Mouse (Mus musculus): ENCODE measurements around the gene Rps6ka2.
"Not testable (repeated sequence)": the region's sequence is repeated elsewhere in the genome, so short reads cannot be mapped to it uniquely, and the experiment has no call there.

- not testable (repeated sequence) for TF ChIP-seq POLR2A (IDR thresholded peaks at IDR 0.05; ENCODE audit: borderline replicate concordance, control insufficient read depth, low read depth, low read length); CTCF (IDR thresholded peaks at IDR 0.05; ENCODE audit: control insufficient read depth, insufficient read depth, low read length)
Observed at GRCm38 (mm10) chr17:7326415-7326814, 156.5 kb downstream of the Rps6ka2 start.
